Mouse (Mus musculus) adrenal gland (tissue): Measurements from ENCODE around the gene Becn1.
"Not testable (repeated sequence)": the region's sequence is repeated elsewhere in the genome, so short reads cannot be mapped to it uniquely, and the experiment has no call there.

Source experiments
- intact Hi-C: fragments of 180-260 bp; cut with DNase I; formaldehyde crosslinking; loops from one replicate; pipeline ENCODE4 v1.15.1; 2025
- long read RNA-seq, 2 experiments: library from polyadenylated mRNA; unstranded; transcript quantifications; one replicate each; pipeline ENCODE4 v2.0.0; 2020; ENCODE audit warnings: borderline replicate concordance in 1 of 2; ENCODE audit not compliant: insufficient replicate concordance in 1 of 2

Becn1 gene
- long read RNA-seq, experiment 1, full-length matches to known transcripts, result 95 of 105 reads
- long read RNA-seq, experiment 1, partial matches to known transcripts, result 6 of 105 reads
- long read RNA-seq, experiment 1, other reads (novel, unspliced or antisense), result 4 of 105 reads
- long read RNA-seq, experiment 2, full-length matches to known transcripts, result 121 of 135 reads
- long read RNA-seq, experiment 2, partial matches to known transcripts, result 8 of 135 reads
- long read RNA-seq, experiment 2, other reads (novel, unspliced or antisense), result 6 of 135 reads

- intact Hi-C loops, result loop anchor here (2.0 kb wide), 1 partner anchor 89 kb away; no protein-coding TSS in a partner anchor
Observed at GRCm38 (mm10) chr11:101302004-101302798, at the start of gene Becn1. TSS of gene Becn1 (minus strand) at chr11:101302286.

GRCm38 (mm10) chr11:101351721-101352111 is 49.6 kb upstream of the Becn1 start:
- intact Hi-C loops, result no loop called here

GRCm38 (mm10) chr11:101351100-101351720 is 49.1 kb upstream of the Becn1 start:
- intact Hi-C loops, result no loop called here

- intact Hi-C loops, result no loop called here
Observed at GRCm38 (mm10) chr11:101349216-101349615, 47.1 kb upstream of the Becn1 start.

GRCm38 (mm10) chr11:101348774-101349173 is 46.7 kb upstream of the Becn1 start:
- intact Hi-C loops, result no loop called here

GRCm38 (mm10) chr11:101347083-101347775 is 45.1 kb upstream of the Becn1 start:
- intact Hi-C loops, result no loop called here

- intact Hi-C loops, result no loop called here
Observed at GRCm38 (mm10) chr11:101338123-101338760, 36.2 kb upstream of the Becn1 start.

- intact Hi-C loops, result no loop called here
Observed at GRCm38 (mm10) chr11:101335685-101336084, 33.6 kb upstream of the Becn1 start.

GRCm38 (mm10) chr11:101334516-101334915 is 32.4 kb upstream of the Becn1 start:
- intact Hi-C loops, result no loop called here

GRCm38 (mm10) chr11:101334023-101334422 is 31.9 kb upstream of the Becn1 start:
- intact Hi-C loops, result no loop called here

GRCm38 (mm10) chr11:101332537-101332936 is 30.5 kb upstream of the Becn1 start:
- intact Hi-C loops, result no loop called here

GRCm38 (mm10) chr11:101330961-101331360 is 28.9 kb upstream of the Becn1 start:
- intact Hi-C loops, result not testable (repeated sequence)

- intact Hi-C loops, result no loop called here
Observed at GRCm38 (mm10) chr11:101330371-101330924, 28.4 kb upstream of the Becn1 start, which contains the start of gene Aoc3. TSS of gene Aoc3 (plus strand) at chr11:101330605.

GRCm38 (mm10) chr11:101328941-101329635 is 27.0 kb upstream of the Becn1 start:
- intact Hi-C loops, result no loop called here

- intact Hi-C loops, result no loop called here
Observed at GRCm38 (mm10) chr11:101327311-101327710, 25.2 kb upstream of the Becn1 start.

GRCm38 (mm10) chr11:101326147-101326546 is 24.1 kb upstream of the Becn1 start:
- intact Hi-C loops, result no loop called here

GRCm38 (mm10) chr11:101325201-101325600 is 23.1 kb upstream of the Becn1 start:
- intact Hi-C loops, result not testable (repeated sequence)

GRCm38 (mm10) chr11:101324763-101325162 is 22.7 kb upstream of the Becn1 start, which contains the start of gene Aoc2:
TSS of gene Aoc2 (plus strand) at chr11:101325063.
- intact Hi-C loops, result no loop called here

- intact Hi-C loops, result loop anchor here (1.0 kb wide), 1 partner anchor 72 kb away; no protein-coding TSS in a partner anchor
Observed at GRCm38 (mm10) chr11:101323609-101324008, 21.5 kb upstream of the Becn1 start.

- intact Hi-C loops, result no loop called here
Observed at GRCm38 (mm10) chr11:101316501-101316917, 14.4 kb upstream of the Becn1 start.
